Mouse (Mus musculus): ENCODE measurements at regions not wholly inside any gene's neighbourhood (a gene's known extent, or its start where the extent isn't known, plus 50 kb on each side); places are given as distances from the start of the nearest gene placed in this dataset.

DNA sequence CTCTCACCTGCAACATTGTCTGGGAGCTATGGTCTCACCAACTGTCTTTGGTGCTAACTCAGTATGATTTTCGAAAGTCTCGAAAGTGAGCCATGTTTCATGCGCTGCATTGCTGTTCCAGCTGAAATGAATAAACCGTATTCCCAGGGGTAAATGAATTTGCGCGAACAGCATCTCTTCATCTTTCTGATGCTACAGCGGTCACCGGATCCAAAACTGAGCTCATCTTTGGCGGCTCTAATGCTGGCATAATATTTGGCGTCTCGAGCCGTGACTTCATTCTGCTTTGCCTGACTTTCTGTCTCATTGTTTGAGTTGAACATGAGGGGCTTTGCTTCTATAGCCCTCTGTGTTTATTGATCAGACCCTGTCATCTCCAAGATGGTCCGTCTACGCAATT, 137.3 kb downstream of the Tmem182 start:
- no peak for TF ChIP-seq CTCF (IDR thresholded peaks at IDR 0.05; ENCODE audit: low read depth, low read length)
- no peak for TF ChIP-seq TAL1 (conservative IDR thresholded peaks at IDR 0.05; ENCODE audit: low read depth, low read length)
- TF ChIP-seq POLR2AphosphoS5 (IDR thresholded peaks at IDR 0.05; ENCODE audit: insufficient replicate concordance, low read depth, low read length) = no peak
- TF ChIP-seq GATA2 (IDR thresholded peaks at IDR 0.05; ENCODE audit: borderline replicate concordance, low read depth, low read length) = no peak
- no peak for TF ChIP-seq GATA1 (IDR thresholded peaks at IDR 0.05; ENCODE audit: borderline replicate concordance, low read length)
- H3K4me3 ChIP-seq (ENCODE audit: low read depth, low read length) = no peak overlapping the region
- no peaks in the 10 kb centered on the region for H3K27me3 ChIP-seq (ENCODE audit: insufficient read depth, low read length)
- peaks cover 3% of the 10 kb centered on the region for H3K9me3 ChIP-seq (replicated peaks)
- no peaks in the 10 kb centered on the region for H3K4me1 ChIP-seq (ENCODE audit: insufficient read depth, low read depth, low read length)
- no peaks in the 10 kb centered on the region for H3K36me3 ChIP-seq (replicated peaks)
- ATAC-seq (ENCODE audit: extremely low read depth, insufficient number of reproducible peaks, low FRiP score, poor library complexity, severe bottlenecking) = no peak
- no peak for DNase-seq (ENCODE audit: low spot score)

DNA sequence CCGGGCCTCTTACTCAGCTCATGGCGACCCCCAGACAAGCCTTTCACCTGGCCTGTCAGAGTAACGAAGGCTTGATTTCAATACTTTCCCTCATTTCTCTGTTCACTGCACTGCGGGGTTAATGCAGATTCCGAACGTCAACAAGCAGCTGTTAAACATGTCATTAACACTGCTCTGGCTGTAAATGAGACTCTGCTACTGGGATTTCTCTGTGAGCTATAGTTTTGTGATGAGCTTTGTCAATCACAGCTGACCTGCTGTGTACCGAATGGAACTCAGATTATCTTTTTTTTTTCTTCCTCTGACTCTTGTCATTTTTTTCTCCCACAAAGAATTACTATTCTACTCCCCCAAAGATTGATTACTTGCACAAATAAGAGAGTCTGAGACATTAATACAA, 137.8 kb downstream of the Tmem182 start:
- no peak for ATAC-seq (ENCODE audit: extremely low read depth, insufficient number of reproducible peaks, low FRiP score, poor library complexity, severe bottlenecking)
- H3K27me3 ChIP-seq (ENCODE audit: insufficient read depth, low read length) = no peaks in the 10 kb centered on the region
- no peak overlapping the region for H3K4me3 ChIP-seq (ENCODE audit: low read depth, low read length)
- peaks cover 3% of the 10 kb centered on the region for H3K9me3 ChIP-seq (replicated peaks)
- no peaks in the 10 kb centered on the region for H3K36me3 ChIP-seq (replicated peaks)
- no peaks in the 10 kb centered on the region for H3K4me1 ChIP-seq (ENCODE audit: insufficient read depth, low read depth, low read length)
- no peak for DNase-seq (ENCODE audit: low spot score)
- TF ChIP-seq POLR2AphosphoS5 (IDR thresholded peaks at IDR 0.05; ENCODE audit: insufficient replicate concordance, low read depth, low read length) = no peak
- no peak for TF ChIP-seq GATA1 (IDR thresholded peaks at IDR 0.05; ENCODE audit: borderline replicate concordance, low read length)
- TF ChIP-seq GATA2 (IDR thresholded peaks at IDR 0.05; ENCODE audit: borderline replicate concordance, low read depth, low read length) = no peak
- TF ChIP-seq CTCF (IDR thresholded peaks at IDR 0.05; ENCODE audit: low read depth, low read length) = no peak
- no peak for TF ChIP-seq TAL1 (conservative IDR thresholded peaks at IDR 0.05; ENCODE audit: low read depth, low read length)

DNA sequence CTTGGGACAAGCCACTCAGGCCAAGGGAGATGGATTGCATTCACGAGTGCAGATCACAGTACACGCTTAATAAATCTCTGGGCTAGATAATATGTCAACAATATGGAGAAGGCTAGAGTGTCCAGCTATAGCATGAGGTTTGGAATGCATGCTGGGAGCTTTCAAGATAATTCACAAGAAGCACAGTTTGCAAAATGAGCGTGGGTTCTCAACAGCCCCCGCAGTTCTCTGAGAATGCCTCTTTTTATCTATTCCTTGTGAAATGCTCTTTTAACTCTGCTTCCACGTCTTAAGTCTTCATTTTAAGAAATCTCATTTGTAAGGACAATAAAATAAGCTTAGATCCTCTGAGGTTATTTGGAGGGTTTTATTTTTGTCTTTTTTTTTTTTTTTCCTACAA, 145.2 kb downstream of the Tmem182 start:
- H3K27me3 ChIP-seq (ENCODE audit: insufficient read depth, low read length) = no peaks in the 10 kb centered on the region
- TF ChIP-seq GATA2 (IDR thresholded peaks at IDR 0.05; ENCODE audit: borderline replicate concordance, low read depth, low read length) (no peak), TAL1 (conservative IDR thresholded peaks at IDR 0.05; ENCODE audit: low read depth, low read length) (no peak), POLR2AphosphoS5 (IDR thresholded peaks at IDR 0.05; ENCODE audit: insufficient replicate concordance, low read depth, low read length) (no peak), GATA1 (IDR thresholded peaks at IDR 0.05; ENCODE audit: borderline replicate concordance, low read length) (no peak), CTCF (IDR thresholded peaks at IDR 0.05; ENCODE audit: low read depth, low read length) (no peak)
- DNase-seq (ENCODE audit: low spot score) (no peak), ATAC-seq (ENCODE audit: extremely low read depth, insufficient number of reproducible peaks, low FRiP score, poor library complexity, severe bottlenecking) (no peak)
- no peaks in the 10 kb centered on the region for H3K36me3 ChIP-seq (replicated peaks)
- no peaks in the 10 kb centered on the region for H3K4me1 ChIP-seq (ENCODE audit: insufficient read depth, low read depth, low read length)
- peaks cover 35% of the 10 kb centered on the region for H3K9me3 ChIP-seq (replicated peaks)
- H3K4me3 ChIP-seq (ENCODE audit: low read depth, low read length) = no peak overlapping the region

DNA sequence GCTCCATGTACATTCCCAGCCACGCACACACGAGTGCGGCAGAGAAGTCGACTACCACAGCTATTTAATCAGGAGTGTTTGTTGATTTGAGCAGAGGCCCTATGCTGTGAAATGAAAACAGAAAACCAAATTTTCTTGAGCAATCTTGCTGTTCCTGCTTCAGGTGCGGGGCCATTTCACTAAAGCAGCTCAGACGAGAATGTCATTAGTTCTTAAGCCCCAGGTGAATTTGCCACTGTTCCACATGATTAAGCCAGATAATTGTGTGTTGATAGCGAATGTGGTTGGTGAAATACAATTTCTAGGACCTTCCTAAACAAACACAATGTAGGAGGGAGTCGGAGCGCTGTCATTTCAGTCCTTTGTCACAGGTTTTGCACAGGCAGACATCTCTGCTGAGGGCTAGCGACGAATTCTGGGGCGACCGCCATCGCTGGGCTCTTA, 149.3 kb downstream of the Tmem182 start:
- peaks cover 37% of the 10 kb centered on the region for H3K9me3 ChIP-seq (replicated peaks)
- no peaks in the 10 kb centered on the region for H3K27me3 ChIP-seq (ENCODE audit: insufficient read depth, low read length)
- H3K4me3 ChIP-seq (ENCODE audit: low read depth, low read length) = no peak overlapping the region
- ATAC-seq (ENCODE audit: extremely low read depth, insufficient number of reproducible peaks, low FRiP score, poor library complexity, severe bottlenecking) (no peak), DNase-seq (ENCODE audit: low spot score) (no peak)
- no peaks in the 10 kb centered on the region for H3K4me1 ChIP-seq (ENCODE audit: insufficient read depth, low read depth, low read length)
- no peaks in the 10 kb centered on the region for H3K36me3 ChIP-seq (replicated peaks)
- TF ChIP-seq GATA2 (IDR thresholded peaks at IDR 0.05; ENCODE audit: borderline replicate concordance, low read depth, low read length) (no peak), TAL1 (conservative IDR thresholded peaks at IDR 0.05; ENCODE audit: low read depth, low read length) (no peak), CTCF (IDR thresholded peaks at IDR 0.05; ENCODE audit: low read depth, low read length) (no peak)

DNA sequence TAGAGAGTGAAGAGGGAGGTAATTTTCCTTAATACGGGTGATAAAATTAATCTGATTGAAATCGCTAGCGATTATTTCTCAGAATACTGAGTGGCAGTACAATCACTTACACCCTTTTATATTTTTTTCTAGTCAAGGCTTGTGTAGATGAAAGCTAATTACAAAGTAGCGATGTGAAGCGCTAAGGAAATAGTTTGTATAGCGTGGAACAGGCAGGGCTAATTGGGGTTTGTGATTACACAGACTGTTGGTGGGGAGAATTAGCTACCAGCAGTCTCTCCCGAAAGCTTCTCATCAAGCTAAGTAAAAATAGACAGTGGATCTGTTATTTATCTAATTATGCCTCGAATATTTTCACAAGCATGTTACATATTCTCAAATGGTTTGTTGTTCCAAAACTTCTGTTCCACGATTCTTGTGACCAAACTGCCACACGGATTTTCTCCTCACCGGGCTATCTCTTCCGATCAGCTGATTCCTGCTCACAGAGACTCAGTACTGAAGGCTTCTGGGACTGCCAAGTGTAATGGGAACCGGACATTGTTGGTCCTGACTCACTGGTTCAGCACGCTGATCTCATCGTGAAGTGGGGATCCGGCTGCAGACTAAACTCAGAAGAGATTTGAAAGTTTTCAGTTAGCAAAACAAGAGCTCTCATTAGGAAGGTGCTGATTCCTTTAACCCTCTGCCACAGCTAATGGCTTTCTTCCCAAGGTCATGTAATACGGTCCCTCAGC, 162.5 kb downstream of the Tmem182 start:
- Histone ChIP-seq H3K36me3 (replicated peaks) (no peaks in the 10 kb centered on the region), H3K9me3 (replicated peaks) (peaks cover 26% of the 10 kb centered on the region), H3K4me3 (ENCODE audit: low read depth, low read length) (no peak overlapping the region), H3K4me1 (ENCODE audit: insufficient read depth, low read depth, low read length) (no peaks in the 10 kb centered on the region), H3K27me3 (ENCODE audit: insufficient read depth, low read length) (no peaks in the 10 kb centered on the region)
- ATAC-seq (ENCODE audit: extremely low read depth, insufficient number of reproducible peaks, low FRiP score, poor library complexity, severe bottlenecking) (no peak), DNase-seq (ENCODE audit: low spot score) (no peak)
- no peak for TF ChIP-seq CTCF (IDR thresholded peaks at IDR 0.05; ENCODE audit: low read depth, low read length)

DNA sequence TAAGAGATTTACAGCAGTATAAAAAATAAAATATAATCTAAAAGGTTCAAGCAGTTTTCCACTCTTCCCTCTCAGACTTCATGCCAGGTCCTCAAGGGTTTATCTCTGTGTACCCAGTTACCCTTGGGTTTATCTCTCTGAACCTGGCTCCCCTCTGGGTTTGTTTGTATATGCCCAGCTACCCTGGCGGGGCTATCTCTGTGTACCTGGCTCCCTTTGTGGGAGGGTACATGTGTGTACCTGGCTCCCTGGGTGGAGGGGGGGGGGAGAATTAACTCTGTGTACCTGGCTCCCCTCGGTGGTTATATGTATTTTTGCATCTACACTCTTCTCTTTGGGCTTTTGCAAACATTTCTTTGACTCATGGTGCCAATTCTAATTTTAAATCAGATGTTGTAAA, 178.4 kb downstream of the Tmem182 start:
- Histone ChIP-seq H3K9me3 (replicated peaks) (peaks cover 26% of the 10 kb centered on the region), H3K36me3 (replicated peaks) (no peaks in the 10 kb centered on the region), H3K4me1 (ENCODE audit: insufficient read depth, low read depth, low read length) (no peaks in the 10 kb centered on the region), H3K4me3 (ENCODE audit: low read depth, low read length) (no peak overlapping the region), H3K27me3 (ENCODE audit: insufficient read depth, low read length) (no peaks in the 10 kb centered on the region)
- DNase-seq (ENCODE audit: low spot score) = no peak
- no peak for ATAC-seq (ENCODE audit: extremely low read depth, insufficient number of reproducible peaks, low FRiP score, poor library complexity, severe bottlenecking)
- TF ChIP-seq CTCF (IDR thresholded peaks at IDR 0.05; ENCODE audit: low read depth, low read length) (no peak), GATA2 (IDR thresholded peaks at IDR 0.05; ENCODE audit: borderline replicate concordance, low read depth, low read length) (no peak), GATA1 (IDR thresholded peaks at IDR 0.05; ENCODE audit: borderline replicate concordance, low read length) (no peak), POLR2AphosphoS5 (IDR thresholded peaks at IDR 0.05; ENCODE audit: insufficient replicate concordance, low read depth, low read length) (no peak), TAL1 (conservative IDR thresholded peaks at IDR 0.05; ENCODE audit: low read depth, low read length) (no peak)
